Mouse (Mus musculus): ENCODE data around the gene Aox3. TPM values are rescaled to one million over a fixed set of nuclear protein-coding genes. Genes with fewer than 3 reads are reported as not detected.
A peak's percentile ranks its signal among the peaks of the same experiment; 100 is the strongest.

Aox3 gene
- total and polyA plus RNA-seq, 3 experiments: 0.08 to 0.43 (median 0.14) TPM

DNA sequence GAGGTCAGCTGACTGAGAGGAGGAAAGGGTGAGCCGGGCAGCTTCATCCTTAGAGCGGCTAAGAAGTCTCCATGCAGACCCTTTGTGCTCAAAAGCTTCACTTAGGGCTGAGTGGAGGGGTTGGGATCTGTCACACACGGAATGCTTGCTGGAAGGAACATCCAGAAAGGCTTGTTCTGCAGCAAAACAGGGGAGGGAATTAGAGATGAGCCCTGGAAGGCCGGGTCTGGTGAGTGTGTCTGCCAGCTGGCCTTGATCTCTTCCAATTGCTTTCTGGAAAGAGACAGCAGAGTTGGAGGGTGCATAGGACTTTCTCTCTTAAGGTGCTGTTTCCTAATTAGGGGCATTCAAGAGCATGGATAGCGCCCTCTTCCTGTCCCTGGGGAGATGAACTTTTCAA lies 23.6 kb upstream of the Aox3 start:
- Histone ChIP-seq H3K27ac (ENCODE audit: insufficient read depth, low read depth) (no peak overlapping the region), H3K36me3 (replicated peaks in 1 of 2; ENCODE audit: control insufficient read depth in 1 of 2, insufficient read depth in 1 of 2, low read length in 1 of 2) (no peaks in the 10 kb centered on the region), H3K4me3 (replicated peaks in 1 of 3; ENCODE audit: low read depth in 2 of 3, low read length in 2 of 3, poor library complexity in 1 of 3) (no peak overlapping the region), H3K79me2 (replicated peaks; ENCODE audit: control insufficient read depth, extremely low read depth, insufficient read depth, poor library complexity, severe bottlenecking) (no peaks in the 10 kb centered on the region), H3K27me3 (replicated peaks) (no peaks in the 10 kb centered on the region), H3K4me1 (ENCODE audit: control insufficient read depth in 1 of 2, insufficient read depth in 2 of 2) (peaks cover 5 to 63% of the 10 kb centered on the region in 2 experiments), H3K9me3 (replicated peaks; ENCODE audit: low read length) (no peaks in the 10 kb centered on the region), H3K9ac (ENCODE audit: insufficient read depth, low read depth) (no peak overlapping the region), H3K4me2 (ENCODE audit: insufficient read depth, low read depth, poor library complexity, severe bottlenecking) (no peak overlapping the region)
- DNase-seq (ENCODE audit: extremely low read depth): no peak
- TF ChIP-seq POLR2AphosphoS2 (IDR thresholded peaks at IDR 0.05; ENCODE audit: low read depth, low read length): no peak
- no peak for TF ChIP-seq CHD1 (IDR thresholded peaks at IDR 0.05; ENCODE audit: low read depth, low read length)
- TF ChIP-seq EP300 (IDR thresholded peaks at IDR 0.05; ENCODE audit: low read length): no peak
- no peak for TF ChIP-seq USF2 (conservative IDR thresholded peaks at IDR 0.05; ENCODE audit: low read depth, low read length)
- TF ChIP-seq ETS1 (conservative IDR thresholded peaks at IDR 0.05; ENCODE audit: low read depth, low read length): no peak
- no peak for TF ChIP-seq NELFE (IDR thresholded peaks at IDR 0.05; ENCODE audit: low read depth, low read length)
- TF ChIP-seq MYC (IDR thresholded peaks at IDR 0.05; ENCODE audit: low read depth, low read length): no peak
- no peak for TF ChIP-seq ZMIZ1 (IDR thresholded peaks at IDR 0.05; ENCODE audit: low read depth, low read length)
- TF ChIP-seq USF1 (IDR thresholded peaks at IDR 0.05; ENCODE audit: low read depth, low read length): no peak
- TF ChIP-seq SIN3A (IDR thresholded peaks at IDR 0.05; ENCODE audit: low read length): no peak
- no peak for TF ChIP-seq SMC3 (IDR thresholded peaks at IDR 0.05; ENCODE audit: low read depth, low read length)
- TF ChIP-seq E2F4 (IDR thresholded peaks at IDR 0.05; ENCODE audit: insufficient replicate concordance, low read depth, low read length): no peak
- no peak for TF ChIP-seq JUND (conservative IDR thresholded peaks at IDR 0.05; ENCODE audit: low read depth, low read length)
- TF ChIP-seq TBP (conservative IDR thresholded peaks at IDR 0.05; ENCODE audit: low read depth, low read length): no peak
- no peak for TF ChIP-seq KAT2A (IDR thresholded peaks at IDR 0.05; ENCODE audit: insufficient replicate concordance, low read length)
- in situ Hi-C loops (cut with MboI; ENCODE audit: low pct_ligation_motif_present, low pct_unique_long_range_greater_than_20kb, low sequenced_read_pairs): no loop called here
- dilution Hi-C loops (cut with MboI; ENCODE audit: extremely low pct_ligation_motif_present, extremely low pct_unique_long_range_greater_than_20kb, low sequenced_read_pairs): no loop called here

GRCm38 (mm10) chr1:58090191-58090590 lies 22.7 kb upstream of the Aox3 start:
- no peak for DNase-seq (ENCODE audit: extremely low read depth)
- in situ Hi-C loops (cut with MboI; ENCODE audit: low pct_ligation_motif_present, low pct_unique_long_range_greater_than_20kb, low sequenced_read_pairs): no loop called here
- Histone ChIP-seq H3K4me3 (replicated peaks in 1 of 3; ENCODE audit: low read depth in 2 of 3, low read length in 2 of 3, poor library complexity in 1 of 3) (no peak overlapping the region), H3K9me3 (replicated peaks; ENCODE audit: low read length) (no peaks in the 10 kb centered on the region), H3K27me3 (replicated peaks) (no peaks in the 10 kb centered on the region), H3K36me3 (replicated peaks in 1 of 2; ENCODE audit: control insufficient read depth in 1 of 2, insufficient read depth in 1 of 2, low read length in 1 of 2) (no peaks in the 10 kb centered on the region), H3K79me2 (replicated peaks; ENCODE audit: control insufficient read depth, extremely low read depth, insufficient read depth, poor library complexity, severe bottlenecking) (no peaks in the 10 kb centered on the region), H3K4me1 (ENCODE audit: control insufficient read depth in 1 of 2, insufficient read depth in 2 of 2) (peaks cover 5 to 57% of the 10 kb centered on the region in 2 experiments), H3K4me2 (ENCODE audit: insufficient read depth, low read depth, poor library complexity, severe bottlenecking) (no peak overlapping the region), H3K27ac (ENCODE audit: insufficient read depth, low read depth) (no peak overlapping the region), H3K9ac (ENCODE audit: insufficient read depth, low read depth) (no peak overlapping the region)
- TF ChIP-seq JUND (conservative IDR thresholded peaks at IDR 0.05; ENCODE audit: low read depth, low read length) (peak; percentile 68; the same call in 1 of the 2 replicates), KAT2A (IDR thresholded peaks at IDR 0.05; ENCODE audit: insufficient replicate concordance, low read length) (no peak), MYC (IDR thresholded peaks at IDR 0.05; ENCODE audit: low read depth, low read length) (no peak), SIN3A (IDR thresholded peaks at IDR 0.05; ENCODE audit: low read length) (no peak), BHLHE40 (IDR thresholded peaks at IDR 0.05; ENCODE audit: low read depth, low read length) (no peak), GABPA (IDR thresholded peaks at IDR 0.05; ENCODE audit: insufficient replicate concordance, low read depth, low read length) (no peak), SMC3 (IDR thresholded peaks at IDR 0.05; ENCODE audit: low read depth, low read length) (no peak), USF2 (conservative IDR thresholded peaks at IDR 0.05; ENCODE audit: low read depth, low read length) (no peak)
- dilution Hi-C loops (cut with MboI; ENCODE audit: extremely low pct_ligation_motif_present, extremely low pct_unique_long_range_greater_than_20kb, low sequenced_read_pairs): no loop called here

Data from CH12.LX (cell line).